Mouse (Mus musculus) kidney, embryonic 14.5 days (tissue): ENCODE results near the gene Htr7. TPM values are rescaled to one million over a fixed set of nuclear protein-coding genes. Genes with fewer than 3 reads are reported as not detected.

Experiments
- polyA plus RNA-seq: library from polyadenylated mRNA; unstranded; fragments of >200 nt; fragmentation: Nextera tagmentation; extraction: Ambion mirVana; gene quantifications from 2 replicates; pipeline ENCODE4 v1.2.1, GENCODE M21; 2014

Htr7 gene
- polyA plus RNA-seq, 1 experiment from 2014 or later, result not detected

Other genes with a start within 250 kb of the Htr7 start
- gene Rpp30, start 26.2 kb upstream of the Htr7 start, polyA plus RNA-seq, result 89.3 and 104 TPM in 2 replicates
- gene Ankrd1, start 62.6 kb upstream of the Htr7 start, polyA plus RNA-seq, result 0.17 and 0.23 TPM in 2 replicates